Mouse (Mus musculus): Measurements from ENCODE around the gene Tdrkh. TPM values are rescaled to one million over a fixed set of nuclear protein-coding genes. Genes with fewer than 3 reads are reported as not detected.

The Tdrkh gene
- polyA plus RNA-seq, 1 experiment from 2014 or later: 14.6 TPM

DNA sequence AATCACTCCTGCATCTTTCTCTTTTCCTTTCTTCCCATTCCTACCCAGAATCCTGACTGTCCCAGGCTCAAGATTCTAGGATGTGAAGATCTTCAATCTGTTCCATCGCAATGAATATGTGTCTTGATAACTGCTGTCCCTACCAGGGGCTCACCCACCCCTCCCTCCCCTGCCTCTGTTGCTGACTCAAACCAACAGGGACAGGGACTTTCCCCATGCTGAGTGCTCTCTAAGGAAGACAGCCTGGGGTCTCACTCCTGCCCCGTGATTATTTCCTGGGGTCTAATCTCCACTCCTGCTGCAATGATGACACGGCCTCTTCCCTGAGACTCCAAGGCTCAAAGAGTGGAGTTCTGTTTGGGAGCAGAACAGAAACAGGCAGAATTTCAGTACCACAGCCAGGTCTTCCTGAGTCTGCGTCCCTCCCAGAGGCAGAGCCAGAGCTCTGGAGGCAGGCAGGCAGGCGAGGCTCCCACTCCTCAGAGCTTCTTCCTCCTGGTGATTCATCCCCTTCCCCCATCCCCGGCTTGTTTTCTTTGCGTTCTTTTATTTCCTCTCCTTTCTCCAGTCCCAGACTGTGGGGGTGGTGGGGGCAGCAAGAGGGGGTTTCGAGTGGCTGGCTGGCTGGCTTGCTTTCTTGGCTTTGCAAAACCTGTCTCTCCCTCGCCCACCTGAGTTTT is 33.1 kb upstream of the Tdrkh start:
- 22% methylated on average over 9 of the region's 9 CpGs for WGBS
- no peak overlapping the region for H3K9ac ChIP-seq (ENCODE audit: low read length)
- no peaks in the 10 kb centered on the region for H3K36me3 ChIP-seq (ENCODE audit: control insufficient read depth, insufficient read depth, low read length)
- H3K27me3 ChIP-seq (replicated peaks; ENCODE audit: control insufficient read depth, insufficient read depth, low read length): no peaks in the 10 kb centered on the region
- H3K4me2 ChIP-seq (ENCODE audit: low read length): no peak overlapping the region
- H3K4me1 ChIP-seq (replicated peaks; ENCODE audit: control insufficient read depth, insufficient read depth, low read length): no peaks in the 10 kb centered on the region
- no peaks in the 10 kb centered on the region for H3K9me3 ChIP-seq (ENCODE audit: control insufficient read depth, low read length)
- no peak for ATAC-seq (replicated peaks; ENCODE audit: low FRiP score, low TSS enrichment, low read depth)
- H3K27ac ChIP-seq (ENCODE audit: low read depth): no peak overlapping the region
- no peak overlapping the region for H3K4me3 ChIP-seq (ENCODE audit: low read depth, low read length)
- no peak for DNase-seq (ENCODE audit: low spot score)

DNA sequence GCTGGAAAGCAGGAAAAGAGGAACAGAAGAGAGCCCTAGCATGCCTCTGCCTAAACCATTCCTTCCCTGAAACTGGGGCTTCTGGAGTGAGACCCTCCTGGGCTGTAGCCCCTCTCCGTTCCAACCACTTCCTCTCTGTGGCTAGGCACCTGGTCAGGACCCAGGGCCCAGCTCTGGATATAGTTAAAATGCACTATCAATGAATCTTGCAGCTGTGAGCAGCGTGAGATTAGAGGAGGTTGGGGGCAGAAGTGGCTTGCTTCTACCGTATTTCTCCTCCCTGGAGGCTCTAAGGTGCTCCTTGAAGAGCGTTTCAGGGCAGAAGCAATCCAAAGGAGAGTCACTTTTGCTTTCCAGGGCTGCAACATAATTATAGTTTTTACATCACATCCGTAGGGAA is 30.8 kb upstream of the Tdrkh start:
- ATAC-seq (replicated peaks; ENCODE audit: low FRiP score, low TSS enrichment, low read depth): no peak

DNA sequence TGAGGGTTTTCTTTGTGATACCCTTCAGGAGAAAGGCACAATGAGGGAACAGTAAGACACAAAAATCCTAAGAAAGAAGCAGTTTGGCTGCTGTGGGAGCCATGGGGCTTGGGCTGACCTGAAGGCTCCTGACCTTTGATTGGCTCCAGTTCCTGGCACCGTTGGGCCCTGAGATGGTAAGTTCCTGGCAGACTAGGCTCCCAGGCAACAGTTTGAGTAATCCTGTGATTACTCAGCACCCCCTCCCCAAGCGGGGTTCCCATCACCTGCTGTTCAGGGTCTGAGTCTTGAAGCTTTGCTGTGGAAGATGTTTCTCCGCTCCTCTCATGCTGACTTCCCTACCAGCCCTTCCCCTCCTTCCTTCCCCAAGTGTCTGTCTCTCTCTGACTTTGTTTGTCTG is 29.6 kb upstream of the Tdrkh start:
- Histone ChIP-seq H3K9me3 (ENCODE audit: control insufficient read depth, low read length) (no peaks in the 10 kb centered on the region), H3K9ac (ENCODE audit: low read length) (no peak overlapping the region), H3K36me3 (ENCODE audit: control insufficient read depth, insufficient read depth, low read length) (no peaks in the 10 kb centered on the region), H3K27ac (ENCODE audit: low read depth) (no peak overlapping the region), H3K4me2 (ENCODE audit: low read length) (no peak overlapping the region), H3K4me1 (replicated peaks; ENCODE audit: control insufficient read depth, insufficient read depth, low read length) (no peaks in the 10 kb centered on the region), H3K4me3 (ENCODE audit: low read depth, low read length) (no peak overlapping the region), H3K27me3 (replicated peaks; ENCODE audit: control insufficient read depth, insufficient read depth, low read length) (no peaks in the 10 kb centered on the region)
- 62% methylated on average over 3 of the region's 3 CpGs for WGBS
- DNase-seq (ENCODE audit: low spot score) (no peak), ATAC-seq (replicated peaks; ENCODE audit: low FRiP score, low TSS enrichment, low read depth) (no peak)

More for the DNA sequence above, 30.8 kb upstream of the Tdrkh start:
- H3K9ac ChIP-seq (ENCODE audit: low read length): no peak overlapping the region
- no peak for DNase-seq (ENCODE audit: low spot score)
- no peak overlapping the region for H3K27ac ChIP-seq (ENCODE audit: low read depth)
- no peaks in the 10 kb centered on the region for H3K4me1 ChIP-seq (replicated peaks; ENCODE audit: control insufficient read depth, insufficient read depth, low read length)
- 65% methylated on average over 5 of the region's 5 CpGs for WGBS
- H3K27me3 ChIP-seq (replicated peaks; ENCODE audit: control insufficient read depth, insufficient read depth, low read length): no peaks in the 10 kb centered on the region
- H3K9me3 ChIP-seq (ENCODE audit: control insufficient read depth, low read length): no peaks in the 10 kb centered on the region
- H3K4me2 ChIP-seq (ENCODE audit: low read length): no peak overlapping the region
- no peaks in the 10 kb centered on the region for H3K36me3 ChIP-seq (ENCODE audit: control insufficient read depth, insufficient read depth, low read length)
- H3K4me3 ChIP-seq (ENCODE audit: low read depth, low read length): no peak overlapping the region

DNA sequence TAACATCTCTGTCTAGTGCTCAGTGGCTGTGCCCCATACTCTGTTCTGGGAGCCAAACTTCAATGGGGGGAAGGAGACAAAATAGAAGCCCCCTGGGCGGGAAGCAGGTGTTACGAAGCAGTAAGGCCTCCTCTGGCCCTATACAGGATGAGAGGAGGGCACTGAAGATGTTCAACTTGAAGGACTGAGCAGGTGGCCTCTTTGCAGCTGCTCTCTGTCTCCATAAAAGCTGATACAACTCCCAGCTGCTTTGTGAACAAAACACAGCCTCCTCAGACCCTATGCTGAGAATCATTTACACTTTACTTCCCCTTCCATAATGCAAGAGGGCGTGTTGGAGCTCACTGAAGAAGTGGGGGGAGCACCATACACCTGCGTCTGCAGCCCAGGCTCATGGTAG is 26.4 kb upstream of the Tdrkh start:
- WGBS: 59% methylated on average over 4 of the region's 4 CpGs
- H3K27ac ChIP-seq (ENCODE audit: low read depth): no peak overlapping the region

GRCm38 (mm10) chr3:94387391-94387790 is 25.7 kb upstream of the Tdrkh start:
- no peak overlapping the region for H3K4me3 ChIP-seq (ENCODE audit: low read depth, low read length)

More for the DNA sequence above, 26.4 kb upstream of the Tdrkh start:
- H3K36me3 ChIP-seq (ENCODE audit: control insufficient read depth, insufficient read depth, low read length): no peaks in the 10 kb centered on the region
- no peaks in the 10 kb centered on the region for H3K27me3 ChIP-seq (replicated peaks; ENCODE audit: control insufficient read depth, insufficient read depth, low read length)
- no peak for DNase-seq (ENCODE audit: low spot score)
- no peak for ATAC-seq (replicated peaks; ENCODE audit: low FRiP score, low TSS enrichment, low read depth)
- H3K9me3 ChIP-seq (ENCODE audit: control insufficient read depth, low read length): no peaks in the 10 kb centered on the region
- H3K4me2 ChIP-seq (ENCODE audit: low read length): no peak overlapping the region
- no peaks in the 10 kb centered on the region for H3K4me1 ChIP-seq (replicated peaks; ENCODE audit: control insufficient read depth, insufficient read depth, low read length)
- H3K9ac ChIP-seq (ENCODE audit: low read length): no peak overlapping the region
- no peak overlapping the region for H3K4me3 ChIP-seq (ENCODE audit: low read depth, low read length)

DNA sequence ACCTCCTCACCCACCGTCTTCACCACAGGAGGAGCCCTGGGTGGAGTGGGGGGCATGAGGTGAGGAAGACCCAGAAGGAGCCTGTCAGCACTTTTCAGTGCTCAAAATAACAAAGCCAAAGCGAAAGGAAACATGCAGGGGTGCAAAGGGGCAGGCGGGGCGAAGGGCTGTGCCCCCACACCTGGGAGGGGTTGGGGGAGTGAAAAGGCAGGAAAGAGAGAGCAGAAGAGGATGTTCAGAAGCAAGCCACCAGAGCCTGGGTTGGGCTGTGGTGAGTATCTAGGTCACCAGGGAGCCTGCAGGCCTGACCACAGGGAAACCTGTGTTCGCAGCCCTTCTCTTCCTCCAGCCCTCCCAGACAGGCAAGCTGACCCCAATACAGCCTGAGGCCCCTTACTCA is 25.0 kb upstream of the Tdrkh start:
- 85% methylated on average over 5 of the region's 5 CpGs for whole genome bisulfite sequencing
- no peaks in the 10 kb centered on the region for H3K27me3 ChIP-seq (replicated peaks; ENCODE audit: control insufficient read depth, insufficient read depth, low read length)
- no peaks in the 10 kb centered on the region for H3K9me3 ChIP-seq (ENCODE audit: control insufficient read depth, low read length)
- no peak overlapping the region for H3K9ac ChIP-seq (ENCODE audit: low read length)
- no peaks in the 10 kb centered on the region for H3K36me3 ChIP-seq (ENCODE audit: control insufficient read depth, insufficient read depth, low read length)
- DNase-seq (ENCODE audit: low spot score): no peak
- no peaks in the 10 kb centered on the region for H3K4me1 ChIP-seq (replicated peaks; ENCODE audit: control insufficient read depth, insufficient read depth, low read length)
- H3K27ac ChIP-seq (ENCODE audit: low read depth): no peak overlapping the region
- H3K4me3 ChIP-seq (ENCODE audit: low read depth, low read length): no peak overlapping the region
- no peak for ATAC-seq (replicated peaks; ENCODE audit: low FRiP score, low TSS enrichment, low read depth)
- no peak overlapping the region for H3K4me2 ChIP-seq (ENCODE audit: low read length)

More at GRCm38 (mm10) chr3:94387391-94387790, 25.7 kb upstream of the Tdrkh start:
- Histone ChIP-seq H3K9ac (ENCODE audit: low read length) (no peak overlapping the region), H3K4me2 (ENCODE audit: low read length) (no peak overlapping the region), H3K27me3 (replicated peaks; ENCODE audit: control insufficient read depth, insufficient read depth, low read length) (no peaks in the 10 kb centered on the region), H3K27ac (ENCODE audit: low read depth) (no peak overlapping the region), H3K9me3 (ENCODE audit: control insufficient read depth, low read length) (no peaks in the 10 kb centered on the region), H3K36me3 (ENCODE audit: control insufficient read depth, insufficient read depth, low read length) (no peaks in the 10 kb centered on the region), H3K4me1 (replicated peaks; ENCODE audit: control insufficient read depth, insufficient read depth, low read length) (no peaks in the 10 kb centered on the region)
- DNase-seq (ENCODE audit: low spot score): no peak
- ATAC-seq (replicated peaks; ENCODE audit: low FRiP score, low TSS enrichment, low read depth): no peak
- WGBS: 91% methylated on average over 10 of the region's 10 CpGs

- DNase-seq (ENCODE audit: low spot score) (no peak), ATAC-seq (replicated peaks; ENCODE audit: low FRiP score, low TSS enrichment, low read depth) (no peak)
- Histone ChIP-seq H3K27ac (ENCODE audit: low read depth) (no peak overlapping the region), H3K27me3 (replicated peaks; ENCODE audit: control insufficient read depth, insufficient read depth, low read length) (no peaks in the 10 kb centered on the region), H3K4me3 (ENCODE audit: low read depth, low read length) (no peak overlapping the region), H3K4me2 (ENCODE audit: low read length) (no peak overlapping the region), H3K9me3 (ENCODE audit: control insufficient read depth, low read length) (no peaks in the 10 kb centered on the region), H3K4me1 (replicated peaks; ENCODE audit: control insufficient read depth, insufficient read depth, low read length) (no peaks in the 10 kb centered on the region), H3K36me3 (ENCODE audit: control insufficient read depth, insufficient read depth, low read length) (no peaks in the 10 kb centered on the region), H3K9ac (ENCODE audit: low read length) (no peak overlapping the region)
- WGBS: 95% methylated on average over 16 of the region's 16 CpGs
Observed at GRCm38 (mm10) chr3:94389420-94389819, 23.7 kb upstream of the Tdrkh start.

GRCm38 (mm10) chr3:94391001-94391400 is 22.1 kb upstream of the Tdrkh start:
- ATAC-seq (replicated peaks; ENCODE audit: low FRiP score, low TSS enrichment, low read depth) (no peak), DNase-seq (ENCODE audit: low spot score) (no peak)
- H3K9me3 ChIP-seq (ENCODE audit: control insufficient read depth, low read length): no peaks in the 10 kb centered on the region
- no peak overlapping the region for H3K27ac ChIP-seq (ENCODE audit: low read depth)
- no peaks in the 10 kb centered on the region for H3K27me3 ChIP-seq (replicated peaks; ENCODE audit: control insufficient read depth, insufficient read depth, low read length)
- no peak overlapping the region for H3K4me2 ChIP-seq (ENCODE audit: low read length)
- no peaks in the 10 kb centered on the region for H3K4me1 ChIP-seq (replicated peaks; ENCODE audit: control insufficient read depth, insufficient read depth, low read length)
- no peak overlapping the region for H3K4me3 ChIP-seq (ENCODE audit: low read depth, low read length)
- H3K36me3 ChIP-seq (ENCODE audit: control insufficient read depth, insufficient read depth, low read length): no peaks in the 10 kb centered on the region
- WGBS: 81% methylated on average over 5 of the region's 5 CpGs
- no peak overlapping the region for H3K9ac ChIP-seq (ENCODE audit: low read length)

DNA sequence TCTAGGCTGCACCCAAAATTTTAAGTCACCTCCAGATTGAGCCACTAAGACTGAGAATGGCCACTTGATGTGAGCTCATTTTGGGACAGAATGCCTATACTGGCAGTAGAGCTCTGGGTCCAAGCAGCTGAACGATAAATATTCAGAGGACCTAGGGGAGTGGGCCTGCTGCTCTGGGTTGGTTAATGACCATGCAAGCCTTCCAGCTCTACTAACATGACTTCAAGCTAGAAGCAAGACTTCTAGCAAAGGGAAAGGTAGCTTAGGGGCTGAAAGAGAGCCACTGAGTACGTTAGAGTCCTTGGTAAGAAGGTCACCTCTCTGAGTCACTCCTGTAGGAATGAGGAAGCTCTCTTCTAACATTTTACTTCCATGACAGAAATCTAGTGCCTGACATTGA is 20.9 kb upstream of the Tdrkh start:
- Histone ChIP-seq H3K27ac (ENCODE audit: low read depth) (no peak overlapping the region), H3K27me3 (replicated peaks; ENCODE audit: control insufficient read depth, insufficient read depth, low read length) (peaks cover 8% of the 10 kb centered on the region), H3K4me2 (ENCODE audit: low read length) (no peak overlapping the region), H3K9me3 (ENCODE audit: control insufficient read depth, low read length) (no peaks in the 10 kb centered on the region), H3K9ac (ENCODE audit: low read length) (no peak overlapping the region), H3K4me1 (replicated peaks; ENCODE audit: control insufficient read depth, insufficient read depth, low read length) (no peaks in the 10 kb centered on the region), H3K36me3 (ENCODE audit: control insufficient read depth, insufficient read depth, low read length) (no peaks in the 10 kb centered on the region), H3K4me3 (ENCODE audit: low read depth, low read length) (no peak overlapping the region)
- DNase-seq (ENCODE audit: low spot score) (no peak), ATAC-seq (replicated peaks; ENCODE audit: low FRiP score, low TSS enrichment, low read depth) (no peak)
- 85% methylated on average over 2 of the region's 2 CpGs for WGBS

Measured in intestine, embryonic 14.5 days (tissue).